Mouse (Mus musculus): ENCODE data around the gene Zfp57. TPM values are rescaled to one million over a fixed set of nuclear protein-coding genes. Genes with fewer than 3 reads are reported as not detected.
"Not testable (repeated sequence)": the region's sequence is repeated elsewhere in the genome, so short reads cannot be mapped to it uniquely, and the experiment has no call there.

The Zfp57 gene
- polyA plus RNA-seq, 1 experiment, result 19.0 TPM

DNA sequence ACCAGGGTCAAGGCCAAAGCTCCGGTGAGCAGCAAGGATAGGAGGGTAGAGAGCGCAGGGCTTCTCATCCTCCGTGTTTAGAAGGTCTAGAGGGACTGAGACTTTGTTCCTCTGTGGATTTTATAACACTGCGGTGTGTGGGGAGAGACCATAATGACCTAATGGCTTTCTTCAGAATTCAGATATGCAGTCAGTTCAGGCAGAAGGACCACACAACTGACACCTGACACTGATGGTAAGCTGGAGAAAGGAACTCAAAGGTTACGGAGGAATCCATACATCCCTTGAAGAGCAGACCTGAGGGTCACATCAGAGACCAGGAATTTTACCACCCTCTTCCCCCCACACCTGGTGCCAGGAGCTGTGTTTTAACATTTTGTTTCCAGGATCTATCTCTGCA lies 11.5 kb upstream of the Zfp57 start, which contains the start of gene H2-M5:
H2-M5 (minus strand) TSS at position 101 of the 400 bp plus-strand sequence.
- no peak for TF ChIP-seq POLR2A (IDR thresholded peaks at IDR 0.05; ENCODE audit: borderline replicate concordance, control insufficient read depth, low read depth, low read length)
- TF ChIP-seq CTCF (IDR thresholded peaks at IDR 0.05; ENCODE audit: control insufficient read depth, insufficient read depth, low read length), result no peak
- no peaks in the 10 kb centered on the region for H3K4me1 ChIP-seq (ENCODE audit: control insufficient read depth, insufficient read depth, low read length)
- H3K4me3 ChIP-seq (replicated peaks; ENCODE audit: control insufficient read depth, low read depth, low read length), result no peak within 1 kb of the TSS
- no peak within 1 kb of the TSS for H3K27ac ChIP-seq (ENCODE audit: control insufficient read depth, insufficient read depth, low read depth, low read length, poor library complexity)
- WGBS, result 78% methylated on average over 5 of the region's 5 CpGs

DNA sequence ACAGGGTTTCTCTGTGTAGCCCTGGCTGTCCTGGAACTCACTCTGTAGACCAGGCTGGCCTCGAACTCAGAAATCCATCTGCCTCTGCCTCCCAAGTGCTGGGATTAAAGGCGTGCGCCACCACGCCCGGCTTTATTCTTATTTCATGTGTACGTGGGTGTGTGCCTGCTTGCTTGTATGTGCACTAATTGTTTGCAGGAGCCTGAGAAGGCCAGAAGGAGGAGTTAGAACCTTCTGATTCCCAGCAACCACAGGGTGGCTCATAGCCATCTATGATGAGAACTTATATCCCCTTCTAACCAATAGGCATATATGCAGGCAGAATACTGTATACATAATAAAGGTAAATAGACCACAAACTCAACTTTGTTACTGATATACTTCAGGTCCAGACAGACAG lies 10.3 kb upstream of the Zfp57 start:
- H3K4me3 ChIP-seq (replicated peaks; ENCODE audit: control insufficient read depth, low read depth, low read length); H3K4me1 ChIP-seq (ENCODE audit: control insufficient read depth, insufficient read depth, low read length); H3K27ac ChIP-seq (ENCODE audit: control insufficient read depth, insufficient read depth, low read depth, low read length, poor library complexity): not testable (repeated sequence)
- 81% methylated on average over 6 of the region's 6 CpGs for WGBS

- H3K4me3 ChIP-seq (replicated peaks; ENCODE audit: control insufficient read depth, low read depth, low read length), result no peak overlapping the region
- no peak for TF ChIP-seq POLR2A (IDR thresholded peaks at IDR 0.05; ENCODE audit: borderline replicate concordance, control insufficient read depth, low read depth, low read length)
- no peak for TF ChIP-seq CTCF (IDR thresholded peaks at IDR 0.05; ENCODE audit: control insufficient read depth, insufficient read depth, low read length)
- H3K4me1 ChIP-seq (ENCODE audit: control insufficient read depth, insufficient read depth, low read length), result no peaks in the 10 kb centered on the region
- H3K27ac ChIP-seq (ENCODE audit: control insufficient read depth, insufficient read depth, low read depth, low read length, poor library complexity), result no peak overlapping the region
- WGBS, result 2% methylated on average over 3 of the region's 3 CpGs
Observed at GRCm38 (mm10) chr17:36992336-36993104, 8.4 kb upstream of the Zfp57 start.

DNA sequence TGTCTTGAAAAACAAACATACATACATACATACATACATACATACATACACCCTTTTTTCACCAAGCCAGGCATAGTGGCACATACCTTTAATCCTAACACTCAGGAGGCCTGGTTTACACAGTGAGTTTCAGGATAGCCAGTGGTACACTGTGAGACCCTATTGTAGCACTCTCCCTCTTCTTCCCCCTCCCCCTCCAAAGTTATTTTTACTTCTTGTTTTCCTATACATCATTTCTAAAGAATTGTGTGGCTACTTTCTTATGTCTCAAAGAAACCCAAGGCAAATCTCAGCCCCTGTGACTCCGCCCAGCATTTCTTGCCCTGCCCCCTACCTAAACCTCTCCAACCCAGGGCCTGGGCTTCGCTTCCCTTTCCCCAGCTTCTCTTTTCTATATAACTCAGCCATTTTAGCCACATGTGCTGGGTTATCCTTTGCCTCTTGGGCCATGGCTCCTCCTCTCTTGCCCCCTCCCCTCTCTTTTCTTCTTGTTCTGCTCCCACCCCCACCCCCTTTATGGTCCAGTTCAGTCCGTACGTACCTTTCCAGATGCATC lies 7.1 kb upstream of the Zfp57 start:
- WGBS, result 70% methylated on average over 4 of the region's 4 CpGs
- TF ChIP-seq CTCF (IDR thresholded peaks at IDR 0.05; ENCODE audit: control insufficient read depth, insufficient read depth, low read length) (no peak), POLR2A (IDR thresholded peaks at IDR 0.05; ENCODE audit: borderline replicate concordance, control insufficient read depth, low read depth, low read length) (no peak)
- no peak overlapping the region for H3K4me3 ChIP-seq (replicated peaks; ENCODE audit: control insufficient read depth, low read depth, low read length)
- no peak overlapping the region for H3K27ac ChIP-seq (ENCODE audit: control insufficient read depth, insufficient read depth, low read depth, low read length, poor library complexity)
- H3K4me1 ChIP-seq (ENCODE audit: control insufficient read depth, insufficient read depth, low read length), result no peaks in the 10 kb centered on the region

GRCm38 (mm10) chr17:36994528-36994927 lies 6.4 kb upstream of the Zfp57 start:
- WGBS, result 72% methylated on average over 2 of the region's 2 CpGs
- H3K4me3 ChIP-seq (replicated peaks; ENCODE audit: control insufficient read depth, low read depth, low read length), result no peak overlapping the region
- no peaks in the 10 kb centered on the region for H3K4me1 ChIP-seq (ENCODE audit: control insufficient read depth, insufficient read depth, low read length)
- no peak overlapping the region for H3K27ac ChIP-seq (ENCODE audit: control insufficient read depth, insufficient read depth, low read depth, low read length, poor library complexity)
- no peak for TF ChIP-seq CTCF (IDR thresholded peaks at IDR 0.05; ENCODE audit: control insufficient read depth, insufficient read depth, low read length)
- TF ChIP-seq POLR2A (IDR thresholded peaks at IDR 0.05; ENCODE audit: borderline replicate concordance, control insufficient read depth, low read depth, low read length), result no peak

- H3K27ac ChIP-seq (ENCODE audit: control insufficient read depth, insufficient read depth, low read depth, low read length, poor library complexity), result no peak overlapping the region
- H3K4me3 ChIP-seq (replicated peaks; ENCODE audit: control insufficient read depth, low read depth, low read length), result no peak overlapping the region
- no peaks in the 10 kb centered on the region for H3K4me1 ChIP-seq (ENCODE audit: control insufficient read depth, insufficient read depth, low read length)
- WGBS, result 77% methylated on average over 3 of the region's 3 CpGs
- TF ChIP-seq POLR2A (IDR thresholded peaks at IDR 0.05; ENCODE audit: borderline replicate concordance, control insufficient read depth, low read depth, low read length) (no peak), CTCF (IDR thresholded peaks at IDR 0.05; ENCODE audit: control insufficient read depth, insufficient read depth, low read length) (no peak)
Observed at GRCm38 (mm10) chr17:36995448-36995847, 5.5 kb upstream of the Zfp57 start.

DNA sequence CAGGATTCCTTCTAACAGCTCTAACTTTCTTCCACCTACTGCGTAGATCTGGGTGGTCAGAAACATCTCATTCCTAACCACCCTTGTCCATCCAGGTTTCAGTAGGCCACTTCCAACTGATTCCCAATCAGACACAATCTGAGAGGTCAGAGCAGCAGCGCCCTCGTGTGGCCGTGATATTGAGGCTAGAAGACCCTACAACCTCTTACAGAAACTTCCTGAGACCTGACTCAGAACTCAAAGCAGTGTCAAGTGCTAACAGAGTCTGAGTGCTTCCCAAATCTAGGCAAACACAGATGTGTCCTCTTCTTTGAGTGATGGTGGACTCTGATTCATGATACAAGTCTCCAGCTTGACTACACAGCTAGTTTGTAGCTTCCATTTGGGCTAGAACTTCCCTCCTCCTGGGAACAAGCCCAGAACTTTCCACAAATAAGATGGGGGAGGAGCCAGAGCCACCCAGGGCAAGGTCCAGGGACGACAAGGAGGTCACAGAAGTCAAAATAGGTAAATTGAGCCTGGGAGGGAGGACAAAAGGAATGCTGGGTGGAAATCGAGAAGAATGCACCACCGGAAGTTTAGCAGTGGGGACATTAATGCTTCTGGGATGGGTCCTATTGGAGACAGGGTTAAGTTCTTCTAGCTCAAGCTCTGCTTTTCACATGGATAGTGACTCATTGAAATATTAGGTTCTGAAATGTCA lies 3.8 kb upstream of the Zfp57 start:
- WGBS, result 28% methylated on average over 7 of the region's 7 CpGs
- TF ChIP-seq POLR2A (IDR thresholded peaks at IDR 0.05; ENCODE audit: borderline replicate concordance, control insufficient read depth, low read depth, low read length), result no peak
- peak; percentile 80 for TF ChIP-seq CTCF (IDR thresholded peaks at IDR 0.05; ENCODE audit: control insufficient read depth, insufficient read depth, low read length)

DNA sequence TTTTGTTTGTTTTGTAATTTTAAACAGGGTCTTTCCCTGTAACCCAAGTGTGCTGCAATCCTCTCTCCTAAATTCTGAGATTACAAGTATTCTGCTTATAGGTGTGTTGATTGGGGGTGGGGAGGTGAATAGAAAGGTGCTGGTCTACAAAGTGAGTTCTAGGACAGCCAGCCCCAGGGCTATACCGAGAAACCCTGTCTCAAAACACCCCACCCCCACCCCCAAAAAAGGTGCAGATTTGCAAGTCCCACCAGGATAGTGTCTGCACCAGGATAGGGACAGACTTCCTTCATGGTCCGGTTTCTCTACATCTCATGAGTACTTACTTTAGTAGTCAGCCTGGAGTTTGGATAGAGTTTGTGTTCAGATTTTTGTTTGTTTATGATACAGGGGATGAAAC lies 2.5 kb upstream of the Zfp57 start:
- WGBS, result 76% methylated on average over 2 of the region's 2 CpGs
- no peak for TF ChIP-seq POLR2A (IDR thresholded peaks at IDR 0.05; ENCODE audit: borderline replicate concordance, control insufficient read depth, low read depth, low read length)
- TF ChIP-seq CTCF (IDR thresholded peaks at IDR 0.05; ENCODE audit: control insufficient read depth, insufficient read depth, low read length), result no peak
- H3K27ac ChIP-seq (ENCODE audit: control insufficient read depth, insufficient read depth, low read depth, low read length, poor library complexity), result no peak overlapping the region
- no peak overlapping the region for H3K4me3 ChIP-seq (replicated peaks; ENCODE audit: control insufficient read depth, low read depth, low read length)
- H3K4me1 ChIP-seq (ENCODE audit: control insufficient read depth, insufficient read depth, low read length), result no peaks in the 10 kb centered on the region

More for the DNA sequence above, 3.8 kb upstream of the Zfp57 start:
- Histone ChIP-seq H3K4me3 (replicated peaks; ENCODE audit: control insufficient read depth, low read depth, low read length) (no peak overlapping the region), H3K4me1 (ENCODE audit: control insufficient read depth, insufficient read depth, low read length) (no peaks in the 10 kb centered on the region), H3K27ac (ENCODE audit: control insufficient read depth, insufficient read depth, low read depth, low read length, poor library complexity) (no peak overlapping the region)
